Mouse (Mus musculus): ENCODE results near the gene Pfkfb3.

- no peak for TF ChIP-seq CHD2 (IDR thresholded peaks at IDR 0.05; ENCODE audit: low read depth, low read length)
- no peak for TF ChIP-seq MAFK (IDR thresholded peaks at IDR 0.05; ENCODE audit: insufficient read depth, low read depth, low read length)
- TF ChIP-seq ZNF384 (IDR thresholded peaks at IDR 0.05; ENCODE audit: low read depth, low read length), result no peak
- TF ChIP-seq HCFC1 (IDR thresholded peaks at IDR 0.05; ENCODE audit: borderline replicate concordance, insufficient read depth, low read length), result no peak
- no peak for TF ChIP-seq ZC3H11A (IDR thresholded peaks at IDR 0.05; ENCODE audit: borderline replicate concordance, low read depth, low read length)
Observed at GRCm38 (mm10) chr2:11530101-11530500, 23.8 kb downstream of the Pfkfb3 start.
